Comparison of ENCODE assay signal across 8 mouse cellular contexts in the genomic region with DNA sequence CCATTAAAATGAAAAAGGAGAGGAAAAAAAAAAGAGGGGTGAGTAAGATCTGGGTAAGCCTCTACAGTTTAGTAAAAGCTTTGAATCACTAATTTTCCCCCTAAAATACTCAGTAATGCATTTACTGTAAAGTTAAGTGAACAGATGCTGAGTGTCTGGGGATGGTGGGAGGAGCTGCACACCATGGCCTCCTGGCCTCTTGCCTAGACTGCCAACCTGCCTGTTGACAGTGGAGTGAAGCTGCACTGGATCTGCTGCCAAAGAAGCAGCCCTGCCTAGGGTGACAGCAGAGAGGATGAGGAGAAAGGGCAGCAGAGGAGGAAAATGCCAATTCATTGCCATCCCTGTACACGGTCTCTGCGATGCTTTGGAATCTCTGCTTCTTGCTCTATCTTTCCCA.
DNase-seq lines count a peak whose midpoint lies in the region; ATAC-seq and TF ChIP-seq lines count a peak whose summit lies in the region.
"Had no signal": no experiment of that assay in that cellular context is flagged by ENCODE, and none has a peak within 500 bp of the region (broad histone marks: within the 10 kb centered on the region; RNA-seq: fewer than 3 reads in every experiment).

No protein-coding gene starts in this region.

- 25% methylated on average over 2 of the region's 2 CpGs for WGBS in liver, adult 2 months
- 46% methylated on average over 2 of the region's 2 CpGs for WGBS in heart, postnatal 0 days

- H3K79me2 ChIP-seq in liver, adult 2 months (ENCODE audit: control insufficient read depth, insufficient read depth, low read length), result peaks cover 41% of the 10 kb centered on the region

- no peak for TF ChIP-seq CTCF in liver, adult 2 months (IDR thresholded peaks at IDR 0.05; ENCODE audit: low read depth, low read length)
- no peak for TF ChIP-seq CTCF in heart, postnatal 0 days (IDR thresholded peaks at IDR 0.05; ENCODE audit: low read depth)

- peak overlapping the region; percentile 87 for H3K27ac ChIP-seq in liver, adult 2 months (replicated peaks; ENCODE audit: insufficient read depth, low read depth, low read length)
- H3K27ac ChIP-seq in heart, postnatal 0 days (ENCODE audit: low read depth), result peak overlapping the region; percentile 59; the same call in 1 of the 2 replicates
- H3K27ac ChIP-seq: neural tube, embryonic 13.5 days had no signal

- ATAC-seq in heart, postnatal 0 days (ENCODE audit: insufficient read depth, low read depth), result peak; percentile 62
- ATAC-seq in inflammation-experienced regulatory T-cells, adult 6 months, result no peak

- H3K9me3 ChIP-seq in heart, postnatal 0 days (replicated peaks; ENCODE audit: control insufficient read depth, low read length), result no peaks in the 10 kb centered on the region
- H3K9me3 ChIP-seq: neural tube, embryonic 13.5 days had no signal

- no peaks in the 10 kb centered on the region for H3K36me3 ChIP-seq in liver, adult 2 months (ENCODE audit: control insufficient read depth, insufficient read depth, low read length)
- H3K36me3 ChIP-seq in heart, postnatal 0 days (replicated peaks; ENCODE audit: control insufficient read depth, insufficient read depth, low read length), result peaks cover 13% of the 10 kb centered on the region
- H3K36me3 ChIP-seq: neural tube, embryonic 13.5 days had no signal

- peaks cover 25% of the 10 kb centered on the region for H3K4me1 ChIP-seq in liver, adult 2 months (ENCODE audit: control insufficient read depth, insufficient read depth, low read length)
- H3K4me1 ChIP-seq in heart, postnatal 0 days (ENCODE audit: control insufficient read depth, insufficient read depth), result peaks cover 48% of the 10 kb centered on the region

- peak; percentile 93 for DNase-seq in liver, adult 2 months (ENCODE audit: extremely low read depth, low read depth, low spot score)
- DNase-seq in liver, result no peak
- DNase-seq in heart, postnatal 0 days (ENCODE audit: low spot score), result peak; percentile 50
- DNase-seq in left cerebral cortex, postnatal 25 days (ENCODE audit: low spot score in 2 of 2), result peak; percentile 27 to 70
- peak; percentile 33 for DNase-seq in right cerebral cortex, postnatal 25 days
- no peak for DNase-seq in thymus, postnatal 14 days

- no peak overlapping the region for H3K9ac ChIP-seq in liver, adult 2 months (ENCODE audit: low read depth, low read length)
- no peak overlapping the region for H3K9ac ChIP-seq in heart, postnatal 0 days (replicated peaks; ENCODE audit: low read depth, low read length)
- H3K9ac ChIP-seq: neural tube, embryonic 13.5 days had no signal

- H3K4me3 ChIP-seq in liver, adult 2 months (ENCODE audit: insufficient read depth, low read depth, low read length), result no peak overlapping the region
- H3K4me3 ChIP-seq in heart, postnatal 0 days (ENCODE audit: low read depth, low read length), result no peak overlapping the region
- H3K4me3 ChIP-seq: neural tube, embryonic 13.5 days had no signal

- TF ChIP-seq POLR2A in liver, adult 2 months (IDR thresholded peaks at IDR 0.05; ENCODE audit: extremely low read depth, insufficient read depth, low read length), result no peak

- H3K27me3 ChIP-seq in liver, adult 2 months (ENCODE audit: control insufficient read depth, insufficient read depth, low read length), result no peaks in the 10 kb centered on the region
- H3K27me3 ChIP-seq in heart, postnatal 0 days (ENCODE audit: control insufficient read depth, insufficient read depth, low read length), result no peaks in the 10 kb centered on the region
- H3K27me3 ChIP-seq: neural tube, embryonic 13.5 days had no signal

- no peak overlapping the region for H3K4me2 ChIP-seq in heart, postnatal 0 days (ENCODE audit: low read depth, low read length)
- H3K4me2 ChIP-seq: neural tube, embryonic 13.5 days had no signal

- TF ChIP-seq EP300 in heart, postnatal 0 days (IDR thresholded peaks at IDR 0.05; ENCODE audit: low read depth), result no peak

- intact Hi-C loops in left cerebral cortex, postnatal 25 days (cut with DNase I), result no loop called here

Comparison
In these comparisons a context has a peak if more than half of its experiments do, and no peak if none do; other contexts are left out.
1. DNase-seq: peak in liver, adult 2 months (single experiment), heart, postnatal 0 days (single experiment), left cerebral cortex, postnatal 25 days (2 of 2) and right cerebral cortex, postnatal 25 days (single experiment); none in liver (single experiment) and thymus, postnatal 14 days (single experiment).